Mouse (Mus musculus): ENCODE data around the gene Cdkn2c. TPM values are rescaled to one million over a fixed set of nuclear protein-coding genes. Genes with fewer than 3 reads are reported as not detected.
"Not testable (repeated sequence)": the region's sequence is repeated elsewhere in the genome, so short reads cannot be mapped to it uniquely, and the experiment has no call there.

Gene Cdkn2c
- total and polyA plus RNA-seq, 3 experiments = 7.1 to 16.1 (median 14.1) TPM

- in situ Hi-C loops (cut with MboI; ENCODE audit: low pct_ligation_motif_present, low pct_unique_long_range_greater_than_20kb, low sequenced_read_pairs) = no loop called here
- dilution Hi-C loops (cut with MboI; ENCODE audit: extremely low pct_ligation_motif_present, extremely low pct_unique_long_range_greater_than_20kb, low sequenced_read_pairs) = no loop called here
- Histone ChIP-seq H3K36me3 (replicated peaks in 1 of 2; ENCODE audit: control insufficient read depth in 1 of 2, insufficient read depth in 1 of 2, low read length in 1 of 2) (peaks cover 0 to 10% of the 10 kb centered on the region in 2 experiments), H3K4me3 (replicated peaks in 1 of 3; ENCODE audit: low read depth in 2 of 3, low read length in 2 of 3, poor library complexity in 1 of 3) (no peak overlapping the region), H3K4me2 (ENCODE audit: insufficient read depth, low read depth, poor library complexity, severe bottlenecking) (no peak overlapping the region), H3K27me3 (replicated peaks) (no peaks in the 10 kb centered on the region), H3K79me2 (replicated peaks; ENCODE audit: control insufficient read depth, extremely low read depth, insufficient read depth, poor library complexity, severe bottlenecking) (peaks cover 12% of the 10 kb centered on the region), H3K4me1 (ENCODE audit: control insufficient read depth in 1 of 2, insufficient read depth in 2 of 2) (peaks cover 0 to 4% of the 10 kb centered on the region in 2 experiments; a peak in 2 of 4 replicates), H3K9me3 (replicated peaks; ENCODE audit: low read length) (no peaks in the 10 kb centered on the region), H3K27ac (ENCODE audit: insufficient read depth, low read depth) (no peak overlapping the region), H3K9ac (ENCODE audit: insufficient read depth, low read depth) (no peak overlapping the region)
- peak; percentile 13 for DNase-seq (ENCODE audit: extremely low read depth)
- TF ChIP-seq BHLHE40 (IDR thresholded peaks at IDR 0.05; ENCODE audit: low read depth, low read length) (no peak), EP300 (IDR thresholded peaks at IDR 0.05; ENCODE audit: low read length) (0 out of 2 replicates have a peak, but pooled peaks have one; percentile 18), ETS1 (conservative IDR thresholded peaks at IDR 0.05; ENCODE audit: low read depth, low read length) (peak; percentile 29; the same call in 1 of the 2 replicates)
Observed at GRCm38 (mm10) chr4:109705349-109705748, 38.4 kb upstream of the Cdkn2c start.

GRCm38 (mm10) chr4:109703568-109703967, 36.6 kb upstream of the Cdkn2c start:
- no peak overlapping the region for H3K9ac ChIP-seq (ENCODE audit: insufficient read depth, low read depth)
- TF ChIP-seq SMC3 (IDR thresholded peaks at IDR 0.05; ENCODE audit: low read depth, low read length) (peak; percentile 74), CTCF (conservative IDR thresholded peaks at IDR 0.05 in 1 of 2, IDR thresholded peaks at IDR 0.05 in 1 of 2; ENCODE audit: low read depth in 2 of 2, low read length in 2 of 2) (peak in 1 of 2 experiments; percentile 80; a peak in 2 of 4 replicates), TBP (conservative IDR thresholded peaks at IDR 0.05; ENCODE audit: low read depth, low read length) (no peak), RAD21 (IDR thresholded peaks at IDR 0.05; ENCODE audit: low read depth, low read length) (peak; percentile 77), MAFK (IDR thresholded peaks at IDR 0.05; ENCODE audit: insufficient replicate concordance, low read length) (peak; percentile 48; the same call in 1 of the 2 replicates), POLR2AphosphoS2 (IDR thresholded peaks at IDR 0.05; ENCODE audit: low read depth, low read length) (no peak)
- no peaks in the 10 kb centered on the region for H3K27me3 ChIP-seq (replicated peaks)
- peak; percentile 45 for DNase-seq (ENCODE audit: extremely low read depth)
- peaks cover 12% of the 10 kb centered on the region for H3K79me2 ChIP-seq (replicated peaks; ENCODE audit: control insufficient read depth, extremely low read depth, insufficient read depth, poor library complexity, severe bottlenecking)
- dilution Hi-C loops (cut with MboI; ENCODE audit: extremely low pct_ligation_motif_present, extremely low pct_unique_long_range_greater_than_20kb, low sequenced_read_pairs) = no loop called here
- H3K4me2 ChIP-seq (ENCODE audit: insufficient read depth, low read depth, poor library complexity, severe bottlenecking) = no peak overlapping the region
- no peak overlapping the region for H3K27ac ChIP-seq (ENCODE audit: insufficient read depth, low read depth)
- peaks cover 0 to 4% of the 10 kb centered on the region in 2 experiments; a peak in 2 of 4 replicates for H3K4me1 ChIP-seq (ENCODE audit: control insufficient read depth in 1 of 2, insufficient read depth in 2 of 2)
- in situ Hi-C loops (cut with MboI; ENCODE audit: low pct_ligation_motif_present, low pct_unique_long_range_greater_than_20kb, low sequenced_read_pairs) = no loop called here
- no peaks in the 10 kb centered on the region for H3K9me3 ChIP-seq (replicated peaks; ENCODE audit: low read length)
- no peak overlapping the region for H3K4me3 ChIP-seq (replicated peaks in 1 of 3; ENCODE audit: low read depth in 2 of 3, low read length in 2 of 3, poor library complexity in 1 of 3)
- H3K36me3 ChIP-seq (replicated peaks in 1 of 2; ENCODE audit: control insufficient read depth in 1 of 2, insufficient read depth in 1 of 2, low read length in 1 of 2) = peaks cover 0 to 4% of the 10 kb centered on the region in 2 experiments

GRCm38 (mm10) chr4:109700727-109701126, 33.7 kb upstream of the Cdkn2c start:
- H3K79me2 ChIP-seq (replicated peaks; ENCODE audit: control insufficient read depth, extremely low read depth, insufficient read depth, poor library complexity, severe bottlenecking); H3K4me3 ChIP-seq (replicated peaks in 1 of 3; ENCODE audit: low read depth in 2 of 3, low read length in 2 of 3, poor library complexity in 1 of 3); H3K27ac ChIP-seq (ENCODE audit: insufficient read depth, low read depth); H3K9me3 ChIP-seq (replicated peaks; ENCODE audit: low read length); H3K36me3 ChIP-seq (replicated peaks in 1 of 2; ENCODE audit: control insufficient read depth in 1 of 2, insufficient read depth in 1 of 2, low read length in 1 of 2); DNase-seq (ENCODE audit: extremely low read depth); H3K9ac ChIP-seq (ENCODE audit: insufficient read depth, low read depth); dilution Hi-C loops (cut with MboI; ENCODE audit: extremely low pct_ligation_motif_present, extremely low pct_unique_long_range_greater_than_20kb, low sequenced_read_pairs); H3K4me1 ChIP-seq (ENCODE audit: control insufficient read depth in 1 of 2, insufficient read depth in 2 of 2); H3K4me2 ChIP-seq (ENCODE audit: insufficient read depth, low read depth, poor library complexity, severe bottlenecking); in situ Hi-C loops (cut with MboI; ENCODE audit: low pct_ligation_motif_present, low pct_unique_long_range_greater_than_20kb, low sequenced_read_pairs); H3K27me3 ChIP-seq (replicated peaks): not testable (repeated sequence)
